Mouse (Mus musculus) granulocyte monocyte progenitor cell, adult 5-6 weeks (primary cell): ENCODE measurements around the gene Arsb. TPM values are rescaled to one million over a fixed set of nuclear protein-coding genes. Genes with fewer than 3 reads are reported as not detected.

Source experiments
- ATAC-seq: replicated peaks from 2 replicates; pipeline ENCODE4 v1.8.0; 2016; ENCODE audit warnings: mild to moderate bottlenecking, moderate TSS enrichment, inconsistent platforms; ENCODE audit not compliant: poor library complexity, severe bottlenecking
- total RNA-seq, 2 experiments: library from RNA; stranded (forward) in 1 of 2; stranded (reverse) in 1 of 2; fragments of 200-712, 200-1000 nt in 1 of 2; fragments of >200 nt in 1 of 2; fragmentation: Nextera tagmentation in 1 of 2; gene quantifications; 2 replicates each; pipeline ENCODE4 v1.2.3; 2014 to 2017

Arsb gene
- total RNA-seq, 2 experiments from 2014 or later: 40.6 to 112 TPM

GRCm38 (mm10) chr13:93839137-93839630, 67.8 kb downstream of the Arsb start:
- no peak for ATAC-seq

- ATAC-seq: no peak
Observed at GRCm38 (mm10) chr13:93839721-93840120, 68.3 kb downstream of the Arsb start.

DNA sequence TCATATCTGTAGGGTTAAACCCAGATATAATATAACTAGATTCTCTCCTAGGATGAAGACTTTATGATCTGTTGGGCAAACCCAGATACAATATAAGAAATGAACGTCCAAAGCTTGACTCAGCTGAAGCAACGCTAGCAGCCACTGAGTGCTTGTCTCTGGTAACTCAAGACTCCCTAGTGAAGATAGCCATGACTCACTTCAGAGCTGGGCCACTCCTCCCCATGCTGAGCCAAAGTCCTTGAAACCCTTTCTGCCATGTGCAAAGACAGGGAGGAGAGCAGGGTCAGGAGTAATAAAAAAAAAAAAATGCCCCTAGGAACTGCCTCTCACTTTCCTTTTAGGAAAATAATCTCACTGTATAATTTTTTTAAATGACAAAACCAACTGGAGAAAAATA, 68.7 kb downstream of the Arsb start:
- ATAC-seq: no peak

DNA sequence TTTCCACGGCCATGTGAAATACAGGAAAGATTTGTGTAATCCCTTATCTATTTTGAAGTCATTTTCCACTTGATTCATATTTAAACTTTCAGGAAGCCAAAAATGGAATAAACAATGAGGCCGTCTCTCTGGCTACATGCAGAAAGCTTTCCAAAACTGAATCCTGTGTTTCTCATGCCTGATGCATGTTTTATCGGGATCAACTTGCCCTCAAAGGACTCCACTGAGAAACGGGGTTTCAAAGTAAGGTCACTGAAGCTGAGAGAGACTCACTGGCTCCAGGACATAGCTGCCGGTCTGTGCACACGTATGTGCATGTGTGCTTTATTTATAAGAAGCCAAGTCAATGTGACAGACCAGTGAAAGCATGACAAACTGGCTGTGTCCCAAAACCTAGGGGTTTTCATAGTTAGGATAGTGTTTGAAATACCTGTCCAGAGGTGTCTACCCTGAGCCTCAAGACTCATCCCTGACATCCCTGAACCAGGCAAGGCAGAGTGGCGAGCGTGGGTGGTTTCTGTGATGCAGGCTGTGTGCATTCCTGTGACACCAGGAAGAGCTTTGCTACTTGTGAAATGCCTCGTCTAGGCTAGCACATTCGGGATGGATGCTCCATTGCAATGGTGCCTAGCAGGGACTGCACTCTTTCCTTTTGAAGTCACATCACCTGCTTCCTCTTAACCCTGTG, 75.5 kb downstream of the Arsb start:
- no peak for ATAC-seq

DNA sequence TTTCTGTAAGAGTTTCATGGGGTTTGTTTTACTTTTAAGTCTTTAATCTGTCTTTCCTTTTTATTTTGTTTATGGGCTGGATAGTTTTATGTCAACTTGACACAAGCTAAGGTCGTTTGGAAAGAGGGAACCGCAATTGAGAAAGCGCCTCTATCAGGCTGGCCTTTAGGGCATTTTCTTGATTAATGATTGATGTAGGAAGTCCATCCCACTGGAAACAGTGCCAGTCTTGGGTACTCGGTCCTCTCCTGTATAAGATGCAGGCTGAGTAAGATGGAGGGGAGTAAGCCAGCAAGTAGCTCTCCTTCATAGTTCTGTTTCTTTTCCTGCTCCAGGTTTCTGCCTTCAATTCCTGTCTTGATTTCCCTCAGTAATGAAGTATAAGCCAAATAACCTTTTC, 76.2 kb downstream of the Arsb start:
- ATAC-seq: no peak

GRCm38 (mm10) chr13:93848615-93849014, 77.2 kb downstream of the Arsb start:
- no peak for ATAC-seq

GRCm38 (mm10) chr13:93849751-93850355, 78.4 kb downstream of the Arsb start:
- no peak for ATAC-seq

GRCm38 (mm10) chr13:93850674-93851073, 79.2 kb downstream of the Arsb start:
- ATAC-seq: no peak

- ATAC-seq: peak; percentile 31
Observed at GRCm38 (mm10) chr13:93852419-93853138, 81.1 kb downstream of the Arsb start.

DNA sequence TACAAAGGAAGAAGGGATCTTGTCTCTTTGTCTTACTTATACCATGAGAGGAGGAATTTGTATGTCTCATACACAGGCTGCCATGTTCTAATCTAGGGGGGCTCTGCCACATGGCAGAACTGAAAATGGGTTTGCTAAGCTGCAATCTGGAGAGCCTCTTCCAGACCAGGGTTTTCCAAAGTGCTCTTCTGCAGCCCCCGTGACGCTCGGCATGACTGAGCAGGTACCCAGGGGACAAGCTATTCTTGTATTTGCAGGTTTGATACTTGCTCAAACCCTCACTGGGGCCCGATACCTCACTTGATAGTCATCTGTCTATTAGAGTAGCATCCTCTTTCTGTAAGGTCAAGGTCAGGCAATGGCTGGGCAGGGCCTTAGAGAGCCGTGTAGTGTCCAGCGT, 82.3 kb downstream of the Arsb start:
- no peak for ATAC-seq

DNA sequence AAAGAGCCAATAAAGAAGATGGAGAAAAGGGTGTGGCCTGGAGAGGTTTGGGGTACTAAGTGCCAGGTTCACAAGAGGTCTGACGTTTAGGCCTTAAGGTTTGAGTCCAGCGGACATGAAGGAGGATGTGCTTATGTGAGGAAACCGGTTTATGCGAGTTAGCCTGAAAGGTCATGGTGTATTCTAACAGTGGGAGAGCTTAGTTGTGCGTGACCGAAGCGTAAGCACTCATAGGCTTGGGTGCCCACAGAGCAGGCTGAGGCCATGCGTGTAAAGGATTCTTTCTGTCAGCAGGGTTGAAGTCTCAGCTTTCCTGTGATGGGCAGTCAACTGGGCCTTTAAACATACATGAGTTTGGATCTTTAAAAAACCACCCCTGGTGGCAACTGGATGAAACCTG, 82.9 kb downstream of the Arsb start:
- no peak for ATAC-seq

- ATAC-seq: no peak
Observed at GRCm38 (mm10) chr13:93854966-93855562, 83.6 kb downstream of the Arsb start.

DNA sequence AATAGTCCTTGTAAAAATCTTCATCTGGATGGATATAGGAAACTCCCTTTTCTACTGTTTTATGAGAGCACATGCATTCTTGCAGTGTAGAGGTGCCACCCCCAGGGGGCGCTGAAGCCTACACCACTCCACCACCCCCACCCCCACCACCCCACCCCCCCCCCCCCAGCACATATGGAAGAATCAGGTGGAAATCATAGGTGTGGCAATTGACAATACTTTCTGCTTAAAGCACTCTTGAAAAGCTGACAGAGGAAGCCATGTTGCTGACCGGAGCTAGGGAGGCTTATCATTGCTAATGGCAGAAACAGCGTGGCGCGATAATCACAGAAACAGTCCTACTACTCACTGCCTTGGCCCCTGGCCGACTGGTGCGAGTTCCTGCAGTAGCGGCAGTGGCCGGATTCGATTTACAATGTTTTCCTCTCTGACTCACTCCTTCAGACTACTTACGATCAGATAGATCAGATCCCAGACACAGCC, 84.3 kb downstream of the Arsb start:
- 0 out of 2 replicates have a peak, but pooled peaks have one; percentile 33 for ATAC-seq

GRCm38 (mm10) chr13:93861211-93861610, 89.8 kb downstream of the Arsb start:
- ATAC-seq: peak; percentile 81

GRCm38 (mm10) chr13:93864066-93864740, 92.8 kb downstream of the Arsb start:
- ATAC-seq: peak; percentile 81

- ATAC-seq: no peak
Observed at GRCm38 (mm10) chr13:93866638-93867037, 95.2 kb downstream of the Arsb start.

- ATAC-seq: no peak
Observed at GRCm38 (mm10) chr13:93871681-93872080, 100.3 kb downstream of the Arsb start.

DNA sequence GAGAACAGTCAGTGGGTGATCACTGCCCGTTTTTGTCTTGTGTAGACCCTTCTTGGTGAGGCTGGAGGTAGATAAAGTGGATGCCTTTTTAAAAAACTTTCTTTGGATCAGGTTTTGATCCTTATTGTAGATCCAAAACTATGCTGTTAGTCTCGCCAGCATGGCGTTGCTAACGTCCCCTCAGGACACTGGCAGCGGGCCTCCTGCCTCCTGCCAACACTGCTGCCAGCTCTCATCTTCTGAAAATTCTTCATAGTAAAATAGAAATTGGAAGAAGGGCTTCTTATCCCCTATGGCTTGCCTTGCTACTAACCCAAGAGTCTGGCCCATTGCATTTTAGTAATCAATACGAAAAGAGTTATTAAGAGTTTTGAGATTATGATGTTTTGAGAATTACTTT, 101.2 kb downstream of the Arsb start:
- no peak for ATAC-seq

- no peak for ATAC-seq
Observed at GRCm38 (mm10) chr13:93877924-93878323, 106.5 kb downstream of the Arsb start.

DNA sequence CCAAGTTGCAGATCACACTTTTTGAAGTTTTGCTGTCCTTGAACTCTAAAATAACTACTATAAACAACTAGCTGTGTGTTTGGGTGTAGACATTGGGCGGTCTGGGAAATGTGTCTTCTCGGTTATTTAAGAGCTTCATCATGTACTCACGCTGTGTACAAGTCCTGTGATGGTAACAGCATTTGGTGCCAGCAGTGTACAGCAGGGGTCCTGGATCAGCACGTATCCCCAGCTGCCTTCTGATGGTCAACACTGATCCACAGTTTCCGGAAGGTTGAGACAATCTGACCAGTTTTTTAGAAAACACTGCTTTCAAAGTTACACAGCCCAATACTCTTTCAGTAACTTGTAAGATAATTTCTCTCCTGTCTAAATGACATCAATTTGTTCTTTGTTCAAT, 108.0 kb downstream of the Arsb start:
- ATAC-seq: no peak
